Mouse (Mus musculus): Measurements from ENCODE around the gene Cep170b. TPM values are rescaled to one million over a fixed set of nuclear protein-coding genes. Genes with fewer than 3 reads are reported as not detected.

Cep170b gene
- total RNA-seq, 2 experiments from 2014 or later = 11.3 to 11.9 TPM

- intact Hi-C loops (cut with DNase I) = loop anchor here (2.0 kb wide), 1 partner anchor 53 kb away; no protein-coding TSS in a partner anchor
- peak; percentile 63 to 66 for DNase-seq
Observed at GRCm38 (mm10) chr12:112795466-112796104, 75.3 kb downstream of the Cep170b start.

Small RNA genes lying within 50 kb of the gene (microRNA-seq; reads per million reads assigned to microRNA genes)
- gene Mir6940 = 0 to 0.70 reads per million in 2 experiments

Other genes starting within 250 kb of the Cep170b start
- gene A530016L24Rik, start 231.0 kb upstream of the Cep170b start, total RNA-seq (2021) = 10 to 100 TPM; 16.5 to 18.5 TPM
- not detected for gene Tmem179, start 203.7 kb upstream of the Cep170b start, total RNA-seq (2021)
- gene Inf2, start 131.7 kb upstream of the Cep170b start, total RNA-seq (2021) = 10 to 100 TPM; 18.4 to 23.3 TPM
- gene Adssl1, start 100.4 kb upstream of the Cep170b start, total RNA-seq (2021) = 100 to 1,000 TPM; 129 to 136 TPM
- 10 to 100 TPM; 26.4 to 31.4 TPM for gene Siva1, start 75.8 kb upstream of the Cep170b start, total RNA-seq (2021)
- gene Akt1, start 45.6 kb upstream of the Cep170b start, total RNA-seq (2021) = 100 to 1,000 TPM; 346 to 355 TPM
- 1 to 10 TPM; 7.7 to 8.5 TPM for gene Zbtb42, start 41.6 kb upstream of the Cep170b start, total RNA-seq (2021)
- gene Pld4, start 40.2 kb downstream of the Cep170b start, total RNA-seq (2021) = 1 to 10 TPM; 5.7 to 5.8 TPM
- 10 to 100 TPM; 13.6 to 17.4 TPM for gene Ahnak2, start 82.2 kb downstream of the Cep170b start, total RNA-seq (2021)
- gene Clba1, start 88.5 kb downstream of the Cep170b start, total RNA-seq (2021) = 1 to 10 TPM; 2.4 to 3.1 TPM
- gene Cdca4, start 109.0 kb downstream of the Cep170b start, total RNA-seq (2021) = 10 to 100 TPM; 13.7 to 16.6 TPM
- gene Gpr132, start 147.8 kb downstream of the Cep170b start, total RNA-seq (2021) = under 1 TPM; 0.17 to 0.19 TPM
- gene Jag2, start 209.3 kb downstream of the Cep170b start, total RNA-seq (2021) = 10 to 100 TPM; 36.1 to 38.5 TPM
- gene Nudt14, start 221.7 kb downstream of the Cep170b start, total RNA-seq (2021) = 10 to 100 TPM; 11.7 to 11.8 TPM

Measured in heart, postnatal 10 days (tissue).